Mouse (Mus musculus) thymus, adult 2 months (tissue): ENCODE measurements at regions not wholly inside any gene's neighbourhood (a gene's known extent, or its start where the extent isn't known, plus 50 kb on each side); places are given as distances from the start of the nearest gene placed in this dataset.

Experiments
- DNase-seq: peaks from one replicate; pipeline ENCODE4 v3.0.0; 2021
- H3K27ac ChIP-seq: fragments of 200-500 bp; 2 replicates; pipeline ENCODE4 v1.5.1; 2012; ENCODE audit warnings: low read length, control low read depth; ENCODE audit not compliant: control insufficient read depth, insufficient read depth
- H3K27me3 ChIP-seq: fragments of 200-500 bp; 2 replicates; pipeline ENCODE4 v1.6.1; 2012; ENCODE audit warnings: mild to moderate bottlenecking, low read length, moderate library complexity, mixed read lengths; ENCODE audit not compliant: control insufficient read depth, insufficient read depth
- H3K36me3 ChIP-seq: fragments of 200-500 bp; 2 replicates; pipeline ENCODE4 v1.6.1; 2012; ENCODE audit warnings: mild to moderate bottlenecking, low read length, moderate library complexity; ENCODE audit not compliant: control insufficient read depth, insufficient read depth
- H3K4me1 ChIP-seq: fragments of 200-500 bp; replicated peaks from 2 replicates; pipeline ENCODE4 v1.6.1; 2012; ENCODE audit warnings: low read length; ENCODE audit not compliant: control insufficient read depth, insufficient read depth
- H3K4me3 ChIP-seq: fragments of 200-500 bp; 2 replicates; pipeline ENCODE4 v1.5.1; 2012; ENCODE audit warnings: mild to moderate bottlenecking, low read length, control low read depth, moderate library complexity; ENCODE audit not compliant: control insufficient read depth, insufficient read depth
- CTCF ChIP-seq: fragments of 200-500 bp; IDR thresholded peaks from 2 replicates; pipeline ENCODE4 v1.5.1; 2012; ENCODE audit warnings: mild to moderate bottlenecking, control low read depth, low read length, moderate library complexity, borderline replicate concordance; ENCODE audit not compliant: control insufficient read depth, poor library complexity, insufficient read depth; ENCODE audit errors: extremely low read depth
- POLR2A ChIP-seq: fragments of 200-500 bp; IDR thresholded peaks from 2 replicates; pipeline ENCODE4 v1.6.1; 2012; ENCODE audit warnings: mild to moderate bottlenecking, low read length, control low read depth, moderate library complexity; ENCODE audit not compliant: control insufficient read depth, poor library complexity, insufficient read depth; ENCODE audit errors: extremely low read depth
- WGBS: fragments of 180-500 bp; shearing (Covaris S2); methylation state at CpG from one replicate; pipeline ENCODE4 v1.1.7; 2018; 5-methylcytosine and 5-hydroxymethylcytosine counted together

- H3K4me1 ChIP-seq = no peaks in the 10 kb centered on the region
- no peaks in the 10 kb centered on the region for H3K27me3 ChIP-seq
- no peak for DNase-seq
- 96% methylated on average over 5 of the region's 5 CpGs for WGBS
- no peaks in the 10 kb centered on the region for H3K36me3 ChIP-seq
- no peak overlapping the region for H3K4me3 ChIP-seq
- H3K27ac ChIP-seq = no peak overlapping the region
- TF ChIP-seq POLR2A (no peak), CTCF (no peak)
Measured at GRCm38 (mm10) chr6:94950944-94951343, 166.1 kb upstream of the Kbtbd8 start.

- no peak for DNase-seq
- WGBS = 83% methylated on average over 2 of the region's 2 CpGs
- Histone ChIP-seq H3K27ac (no peak overlapping the region), H3K36me3 (no peaks in the 10 kb centered on the region), H3K27me3 (no peaks in the 10 kb centered on the region), H3K4me1 (no peaks in the 10 kb centered on the region), H3K4me3 (no peak overlapping the region)
- TF ChIP-seq POLR2A = no peak
- TF ChIP-seq CTCF = no peak
Measured at GRCm38 (mm10) chr6:94950319-94950718, 166.7 kb upstream of the Kbtbd8 start.

DNA sequence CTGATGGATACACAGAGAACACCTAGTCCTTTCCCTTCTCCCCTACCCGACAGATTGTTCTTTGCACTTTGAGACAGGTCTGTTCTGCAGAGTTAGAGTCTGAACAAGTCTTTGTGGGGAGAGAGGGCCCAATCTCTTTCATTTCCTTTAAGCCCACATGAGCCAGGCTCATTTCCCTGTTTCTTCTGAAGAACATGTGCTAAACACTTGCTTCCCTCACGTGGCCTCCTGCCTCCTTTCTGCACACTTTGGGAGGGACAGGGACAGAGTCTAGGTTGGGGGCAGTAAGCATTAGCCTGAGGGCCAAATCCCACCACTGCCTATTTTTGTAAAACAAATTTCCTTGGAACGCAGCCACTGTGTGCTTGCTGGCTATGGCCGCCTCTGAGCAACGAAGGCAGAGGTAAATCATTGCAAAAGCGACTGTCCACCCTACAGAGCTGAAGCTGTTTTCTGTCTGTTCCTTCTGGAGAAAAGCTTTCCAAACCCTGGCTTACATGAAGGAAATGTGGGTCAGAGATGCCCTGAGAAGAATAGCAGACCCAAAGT is 170.6 kb upstream of the Kbtbd8 start:
- Histone ChIP-seq H3K4me3 (no peak overlapping the region), H3K27me3 (no peaks in the 10 kb centered on the region), H3K36me3 (no peaks in the 10 kb centered on the region), H3K27ac (no peak overlapping the region), H3K4me1 (no peaks in the 10 kb centered on the region)
- WGBS = 80% methylated on average over 6 of the region's 6 CpGs
- TF ChIP-seq POLR2A = no peak
- TF ChIP-seq CTCF = no peak
- DNase-seq = no peak

GRCm38 (mm10) chr6:94945715-94946114 is 171.3 kb upstream of the Kbtbd8 start:
- TF ChIP-seq POLR2A (no peak), CTCF (no peak)
- no peak overlapping the region for H3K4me3 ChIP-seq
- H3K27me3 ChIP-seq = no peaks in the 10 kb centered on the region
- WGBS = 87% methylated on average over 5 of the region's 5 CpGs
- H3K36me3 ChIP-seq = no peaks in the 10 kb centered on the region
- H3K27ac ChIP-seq = no peak overlapping the region
- no peak for DNase-seq
- no peaks in the 10 kb centered on the region for H3K4me1 ChIP-seq

GRCm38 (mm10) chr6:94944196-94944595 is 172.8 kb upstream of the Kbtbd8 start:
- no peaks in the 10 kb centered on the region for H3K27me3 ChIP-seq
- DNase-seq = no peak
- H3K27ac ChIP-seq = no peak overlapping the region
- TF ChIP-seq CTCF = no peak
- no peak for TF ChIP-seq POLR2A
- no peak overlapping the region for H3K4me3 ChIP-seq
- no peaks in the 10 kb centered on the region for H3K4me1 ChIP-seq
- WGBS = 86% methylated on average over 4 of the region's 4 CpGs
- H3K36me3 ChIP-seq = no peaks in the 10 kb centered on the region

DNA sequence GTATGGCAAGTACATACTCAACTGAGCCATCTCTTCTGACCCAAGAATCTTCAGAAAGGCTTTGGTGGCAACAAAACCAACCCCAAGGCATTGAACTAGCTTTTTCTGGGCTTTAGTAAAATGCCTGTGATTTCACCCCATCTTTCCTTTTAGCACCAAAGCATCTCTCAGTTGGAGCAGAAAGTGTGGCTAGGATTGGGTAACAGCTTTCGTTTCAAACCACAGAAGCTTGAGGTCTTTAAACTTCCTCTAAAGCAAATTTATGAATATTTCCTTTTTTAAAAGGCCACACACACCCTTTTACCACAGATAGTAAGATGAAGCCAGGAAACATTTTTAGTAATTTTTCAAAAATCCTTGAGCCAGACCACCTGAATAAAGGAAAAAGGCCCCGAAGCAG is 178.1 kb upstream of the Kbtbd8 start:
- 10% methylated on average over 2 of the region's 2 CpGs for WGBS

GRCm38 (mm10) chr6:94936206-94936605 is 180.8 kb upstream of the Kbtbd8 start:
- no peak for TF ChIP-seq CTCF
- no peak for TF ChIP-seq POLR2A

More for the DNA sequence above, 178.1 kb upstream of the Kbtbd8 start:
- Histone ChIP-seq H3K27ac (no peak overlapping the region), H3K4me1 (no peaks in the 10 kb centered on the region), H3K36me3 (no peaks in the 10 kb centered on the region), H3K27me3 (no peaks in the 10 kb centered on the region), H3K4me3 (no peak overlapping the region)
- no peak for DNase-seq
- TF ChIP-seq POLR2A = no peak
- no peak for TF ChIP-seq CTCF

More at GRCm38 (mm10) chr6:94936206-94936605, 180.8 kb upstream of the Kbtbd8 start:
- H3K4me1 ChIP-seq = no peaks in the 10 kb centered on the region
- H3K36me3 ChIP-seq = no peaks in the 10 kb centered on the region
- WGBS = 44% methylated on average over 5 of the region's 5 CpGs
- no peak overlapping the region for H3K27ac ChIP-seq
- no peak for DNase-seq
- no peak overlapping the region for H3K4me3 ChIP-seq
- no peaks in the 10 kb centered on the region for H3K27me3 ChIP-seq
